Mouse (Mus musculus) testis, postnatal 14 days (tissue): ENCODE data around the gene Polr2l.

ENCODE experiments used
- DNase-seq: peaks from one replicate; pipeline ENCODE4 v3.0.0; 2021; ENCODE audit warnings: low spot score

Polr2l gene

DNA sequence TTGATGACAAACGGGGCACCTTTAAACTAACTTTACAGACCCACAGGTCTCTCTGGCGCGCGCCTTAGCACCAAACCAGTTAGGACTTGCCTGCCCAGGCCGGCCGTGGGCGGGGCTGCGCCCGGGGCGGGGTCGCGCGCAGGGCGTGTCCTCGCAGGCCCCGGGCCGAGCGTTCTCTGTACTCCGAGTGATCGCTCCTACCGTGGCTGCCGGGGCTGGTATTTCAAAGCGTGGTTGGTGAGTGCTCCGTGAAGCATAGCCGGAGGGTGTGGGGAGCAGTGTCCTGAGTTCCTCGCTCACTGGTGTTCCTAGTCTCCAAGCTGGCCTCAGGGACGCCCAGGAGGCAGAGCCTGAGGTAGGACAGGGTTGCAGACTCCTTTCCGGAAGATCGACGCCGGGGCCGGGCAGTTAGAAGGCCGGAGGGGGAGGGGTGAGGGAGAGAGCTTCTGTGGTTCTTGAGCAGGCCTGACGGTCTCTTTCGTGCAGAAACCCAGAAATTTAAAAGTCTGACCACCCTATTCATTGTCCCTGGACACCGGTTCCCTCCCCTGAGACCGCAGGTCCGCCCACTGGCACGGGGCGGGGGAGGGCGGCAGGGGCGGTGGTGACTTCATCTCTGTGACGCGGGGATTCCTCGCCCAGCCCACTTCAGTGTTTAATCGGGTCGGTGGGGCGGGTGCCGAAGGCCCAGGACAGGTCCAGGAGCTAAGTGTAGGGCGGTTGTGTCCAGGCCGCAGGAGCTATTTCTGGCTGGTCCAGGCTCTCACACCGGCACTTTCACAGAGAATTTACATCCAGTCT lies 7.5 kb downstream of the Polr2l start, which contains the start of gene Cd151:
TSS of gene Cd151 (plus strand) at position 163 of the 801 bp plus-strand sequence.
- DNase-seq: peak; percentile 85

DNA sequence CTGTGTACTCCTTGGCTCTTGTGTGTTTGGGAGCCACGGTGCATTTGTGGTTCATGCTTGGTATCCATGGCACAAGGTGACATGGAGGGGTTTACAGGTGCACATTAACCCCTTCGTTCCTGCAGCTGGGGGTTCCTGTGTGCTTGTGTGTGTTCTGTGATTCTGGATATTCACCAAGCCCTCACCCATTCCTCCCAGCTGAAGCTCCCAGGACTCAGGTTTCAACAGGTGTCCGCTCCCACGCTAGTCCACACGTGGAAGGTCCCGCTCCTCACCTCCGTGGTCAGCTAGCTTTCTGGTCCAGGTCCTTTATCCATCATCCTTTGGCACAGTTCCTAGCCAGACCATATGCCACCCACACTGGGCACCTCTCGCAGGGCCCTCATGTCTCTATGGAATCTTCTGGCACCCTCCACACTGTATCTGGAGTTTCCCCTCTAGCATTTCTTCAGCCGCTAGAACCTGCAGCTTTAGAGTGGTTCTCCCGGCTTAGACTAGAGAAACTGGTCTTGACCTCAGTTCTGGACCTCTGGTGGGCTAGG lies 8.3 kb downstream of the Polr2l start:
- DNase-seq: no peak

DNA sequence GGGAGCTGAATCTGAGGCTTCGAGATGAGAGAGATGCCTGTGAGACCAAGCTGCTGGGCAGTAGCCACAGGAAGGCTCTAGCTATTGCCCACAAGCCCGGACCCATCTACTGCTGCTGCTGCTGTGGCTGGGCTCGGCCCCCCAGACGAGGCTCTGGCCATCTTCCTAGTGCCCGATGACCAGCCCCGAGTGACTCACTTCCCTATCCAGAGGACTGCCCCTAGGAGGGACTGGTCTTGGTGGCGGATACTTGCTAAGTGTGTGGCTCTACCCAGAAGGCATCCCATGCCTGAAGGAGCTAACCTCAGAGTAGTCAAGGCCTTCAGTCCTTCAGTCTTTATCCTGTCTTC lies 8.9 kb downstream of the Polr2l start:
- DNase-seq: no peak

GRCm38 (mm10) chr7:141465388-141466044 lies 9.4 kb downstream of the Polr2l start:
- peak; percentile 30 for DNase-seq

- DNase-seq: peak; percentile 66
Measured at GRCm38 (mm10) chr7:141464603-141465201, 10.2 kb downstream of the Polr2l start.

- peak; percentile 7 for DNase-seq
Measured at GRCm38 (mm10) chr7:141463824-141464602, 10.9 kb downstream of the Polr2l start.

- DNase-seq: no peak
Measured at GRCm38 (mm10) chr7:141462333-141462821, 12.6 kb downstream of the Polr2l start.

DNA sequence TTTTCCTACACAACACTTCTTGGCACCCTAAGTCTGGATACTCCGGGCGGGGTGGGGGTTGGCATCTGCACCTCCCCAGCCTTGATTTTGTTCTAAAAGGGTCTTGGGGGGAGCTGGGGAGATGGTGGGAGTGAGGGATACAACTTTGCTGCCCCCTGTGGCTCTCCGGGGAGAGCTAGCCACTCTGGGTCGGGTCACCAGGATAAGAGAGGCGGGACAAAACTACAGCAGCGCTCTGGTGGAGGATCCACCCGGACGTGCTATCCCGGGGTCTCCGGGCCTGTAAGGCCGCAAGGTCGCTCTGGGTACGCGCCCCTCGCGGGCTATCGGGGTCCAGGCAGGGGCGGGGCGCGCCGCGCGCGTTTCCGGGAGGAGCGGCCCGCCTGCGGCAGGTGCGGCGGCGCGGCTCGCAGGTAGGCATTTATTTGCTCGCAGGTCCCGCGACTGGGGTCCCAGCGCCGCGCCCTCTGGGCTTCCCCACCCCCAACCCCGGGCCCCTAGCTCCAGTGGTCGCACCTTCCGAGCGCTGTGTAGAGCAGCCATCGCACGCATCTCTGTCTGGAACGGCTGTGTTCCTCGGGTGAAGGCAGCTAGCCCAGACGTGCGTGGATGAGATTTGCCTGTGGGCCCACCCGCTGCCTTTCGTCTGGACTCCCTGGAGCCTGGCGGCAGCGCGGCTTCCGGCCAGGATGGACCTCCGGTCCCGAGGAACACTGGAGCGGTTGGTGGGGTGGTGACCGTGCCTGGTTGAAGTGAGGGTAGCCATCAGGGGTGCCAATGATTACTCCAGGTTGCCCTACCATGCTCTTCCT lies 13.2 kb downstream of the Polr2l start:
- no peak for DNase-seq

DNA sequence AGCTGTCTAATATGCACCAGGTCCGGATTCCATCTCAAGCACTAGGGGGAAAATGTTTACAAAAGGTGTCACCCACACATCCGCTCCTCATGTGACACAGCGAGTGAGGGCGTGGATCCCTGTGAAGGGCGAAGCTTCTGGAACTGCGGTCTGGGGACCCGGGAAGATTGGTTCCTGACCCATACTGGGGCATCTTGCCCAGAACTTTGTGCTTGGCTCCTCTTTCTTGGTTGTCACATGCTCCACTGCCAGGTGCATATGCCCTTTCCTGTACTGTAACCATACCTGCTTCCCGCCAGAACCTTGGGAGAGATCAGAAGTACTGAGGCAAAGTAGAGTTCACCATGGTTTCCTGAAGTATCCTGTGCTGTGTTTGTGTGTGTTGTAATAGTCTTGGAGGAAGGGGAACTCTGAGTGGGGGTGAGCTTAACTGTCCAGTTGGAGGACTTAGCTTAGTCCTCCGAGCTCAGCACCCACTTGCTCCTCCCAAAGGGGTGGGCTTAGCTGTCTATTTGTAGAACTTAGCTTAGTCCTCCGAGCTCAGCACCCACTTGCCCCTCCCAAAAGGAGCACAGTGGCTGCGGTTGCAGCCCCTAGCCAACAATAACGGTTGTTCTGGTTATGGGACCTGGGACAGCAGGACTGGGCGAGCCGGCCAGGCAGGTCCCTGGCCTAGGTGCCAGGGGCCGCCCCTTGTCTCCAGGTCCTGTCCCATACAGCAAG lies 14.4 kb downstream of the Polr2l start, which contains the start of gene Cracr2b:
TSS of gene Cracr2b (plus strand) at position 704 of the 723 bp plus-strand sequence.
- DNase-seq: no peak

- DNase-seq: no peak
Measured at GRCm38 (mm10) chr7:141460001-141460390, 14.9 kb downstream of the Polr2l start.

GRCm38 (mm10) chr7:141459301-141459711 lies 15.6 kb downstream of the Polr2l start:
- no peak for DNase-seq

DNA sequence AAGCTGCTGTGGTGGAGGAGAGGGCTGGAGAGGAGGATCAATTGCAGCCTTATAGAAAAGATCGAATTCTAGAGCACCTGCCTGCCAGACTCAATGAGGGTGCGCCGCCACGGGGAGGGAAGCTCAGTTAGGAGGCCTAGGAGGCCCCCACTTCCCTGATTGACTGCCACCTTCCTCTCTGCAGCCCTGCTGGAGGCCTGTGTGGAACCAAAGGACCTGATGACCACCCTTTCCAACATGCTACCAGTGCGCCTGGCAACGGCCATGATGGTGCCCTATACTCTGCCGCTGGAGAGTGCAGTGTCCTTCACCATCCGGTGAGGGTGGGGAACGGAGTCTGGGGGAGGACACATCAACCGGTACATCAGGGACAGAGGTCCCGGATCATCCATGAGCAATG lies 16.3 kb downstream of the Polr2l start:
- DNase-seq: no peak

DNA sequence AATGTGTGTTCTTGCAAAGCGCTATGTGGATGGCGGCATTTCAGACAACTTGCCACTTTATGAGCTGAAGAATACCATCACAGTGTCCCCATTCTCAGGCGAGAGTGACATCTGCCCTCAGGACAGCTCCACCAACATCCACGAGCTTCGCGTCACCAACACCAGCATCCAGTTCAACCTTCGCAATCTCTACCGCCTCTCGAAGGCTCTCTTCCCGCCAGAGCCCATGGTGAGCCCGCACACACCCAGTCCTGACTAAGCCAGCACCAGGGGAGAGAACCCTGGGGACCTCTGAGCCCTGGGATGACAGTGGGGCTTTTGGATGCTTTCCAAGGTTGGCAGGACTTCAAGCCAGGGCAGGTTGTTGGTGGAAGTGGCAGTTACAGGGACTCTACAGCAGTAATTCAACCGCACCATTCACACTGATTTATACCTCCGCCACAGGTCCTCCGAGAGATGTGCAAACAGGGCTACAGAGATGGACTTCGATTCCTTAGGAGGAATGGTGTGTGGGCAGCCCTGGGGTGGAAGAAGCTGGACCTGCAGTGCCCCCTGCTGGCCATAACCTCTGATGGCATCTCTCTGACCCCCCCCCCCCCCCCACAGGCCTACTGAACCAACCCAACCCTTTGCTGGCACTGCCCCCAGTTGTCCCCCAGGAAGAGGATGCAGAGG lies 16.8 kb downstream of the Polr2l start:
- DNase-seq: no peak

DNA sequence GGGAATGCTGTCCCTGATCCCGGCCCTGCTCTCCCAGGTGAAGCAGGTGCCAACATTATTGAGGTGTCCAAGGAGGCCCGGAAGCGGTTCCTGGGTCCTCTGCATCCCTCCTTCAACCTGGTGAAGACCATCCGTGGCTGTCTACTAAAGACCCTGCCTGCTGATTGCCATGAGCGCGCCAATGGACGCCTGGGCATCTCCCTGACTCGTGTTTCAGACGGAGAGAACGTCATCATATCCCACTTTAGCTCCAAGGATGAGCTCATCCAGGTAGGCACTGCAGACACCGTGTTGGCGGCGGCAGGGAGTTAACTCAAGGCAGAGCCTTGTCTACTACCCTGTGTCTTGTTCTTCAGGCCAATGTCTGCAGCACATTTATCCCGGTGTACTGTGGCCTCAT lies 17.7 kb downstream of the Polr2l start:
- no peak for DNase-seq

DNA sequence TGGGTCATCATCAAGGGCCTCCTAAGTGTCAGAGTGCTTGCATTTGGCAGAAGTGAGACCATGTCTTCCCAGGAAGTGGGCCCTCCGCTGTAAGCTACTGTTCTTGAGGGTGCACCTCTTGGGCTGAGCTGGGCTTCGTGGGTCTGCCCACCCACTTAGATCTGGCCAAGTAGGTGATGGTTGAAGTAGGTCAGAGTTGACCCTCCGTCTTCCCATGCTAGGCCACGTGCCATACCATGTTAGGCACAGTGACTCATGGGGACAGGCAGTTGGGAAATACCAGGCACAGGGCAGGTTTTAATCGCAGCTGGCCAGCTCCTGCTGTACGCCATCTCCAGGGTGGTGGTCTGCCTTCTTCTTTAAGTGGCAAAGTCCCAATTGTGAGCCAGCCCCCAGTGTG lies 18.2 kb downstream of the Polr2l start:
- DNase-seq: no peak

- DNase-seq: no peak
Measured at GRCm38 (mm10) chr7:141455610-141456314, 19.2 kb downstream of the Polr2l start.

GRCm38 (mm10) chr7:141454967-141455551 lies 19.9 kb downstream of the Polr2l start, which contains the start of gene Pnpla2:
TSS of gene Pnpla2 (plus strand) at chr7:141455198.
- peak; percentile 91 for DNase-seq

DNA sequence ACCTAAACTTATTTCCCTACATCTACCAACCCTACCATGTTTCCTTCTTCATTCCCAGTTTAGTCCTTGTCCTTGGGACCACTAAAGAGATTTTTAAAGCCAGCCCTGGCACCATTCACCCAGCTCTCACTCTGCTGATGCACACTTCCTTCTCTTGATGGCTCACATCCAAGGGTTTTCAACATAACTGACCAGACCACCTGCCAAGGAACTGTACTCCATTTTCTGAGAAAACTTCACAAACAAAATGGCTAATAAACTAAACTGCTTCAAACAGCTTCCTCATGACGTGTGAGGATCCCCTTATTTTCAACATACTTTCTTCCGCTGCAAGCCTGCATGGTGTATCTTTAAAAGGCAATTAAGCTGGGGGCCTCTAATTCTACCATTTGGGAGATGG lies 21.3 kb downstream of the Polr2l start:
- no peak for DNase-seq

DNA sequence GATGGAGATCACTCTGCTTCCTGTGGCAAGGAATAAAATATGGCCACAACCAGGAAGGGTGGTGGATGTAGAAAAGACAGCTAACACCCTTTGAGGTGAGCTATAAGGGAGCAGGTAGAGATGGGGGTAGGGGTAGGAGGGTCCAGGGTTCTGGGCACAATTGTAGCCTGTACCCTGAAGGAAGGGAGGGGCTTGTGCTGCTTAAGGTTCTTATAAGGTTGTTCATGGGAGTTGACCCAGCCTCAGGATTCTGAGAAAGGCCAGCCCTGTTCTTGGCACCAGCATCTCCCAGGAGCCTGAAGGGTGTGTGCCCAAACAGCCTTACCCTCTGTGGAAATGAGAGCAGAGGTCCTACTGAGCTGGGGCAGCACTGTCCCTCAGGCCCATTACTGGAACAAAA lies 23.0 kb downstream of the Polr2l start:
- no peak for DNase-seq
